Mouse (Mus musculus): ENCODE measurements around the gene Dntt. TPM values are rescaled to one million over a fixed set of nuclear protein-coding genes. Genes with fewer than 3 reads are reported as not detected.

Gene Dntt
- polyA plus RNA-seq, 1 experiment from 2014 or later, result not detected

DNA sequence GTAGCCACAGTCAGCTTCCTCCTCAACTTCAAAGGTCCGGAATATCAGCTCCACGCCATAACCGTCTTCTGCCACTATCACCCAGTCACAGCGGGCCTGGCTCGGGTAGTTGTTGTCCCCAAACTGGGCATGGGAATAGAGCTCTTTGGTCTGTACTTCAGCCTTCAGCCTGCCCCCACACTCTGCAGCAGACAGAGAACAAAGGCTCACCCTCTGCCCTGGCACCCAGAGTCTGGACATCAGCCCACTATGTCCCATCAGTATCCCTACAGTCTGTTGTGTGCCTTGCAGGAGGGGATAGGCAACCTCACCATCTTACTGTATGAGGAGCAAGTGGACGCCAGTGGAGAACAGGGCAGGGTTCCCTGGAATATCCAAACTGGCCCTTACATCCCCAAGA, 57.2 kb downstream of the Dntt start:
- Histone ChIP-seq H3K9ac (no peak overlapping the region), H3K9me3 (no peaks in the 10 kb centered on the region), H3K4me1 (peaks cover 16% of the 10 kb centered on the region), H3K4me3 (replicated peaks) (no peak overlapping the region), H3K4me2 (no peak overlapping the region), H3K27ac (no peak overlapping the region), H3K36me3 (replicated peaks) (no peaks in the 10 kb centered on the region), H3K27me3 (peaks cover 28% of the 10 kb centered on the region)
- WGBS, result 81% methylated on average over 6 of the region's 6 CpGs
- no peak for ATAC-seq (ENCODE audit: low FRiP score)

DNA sequence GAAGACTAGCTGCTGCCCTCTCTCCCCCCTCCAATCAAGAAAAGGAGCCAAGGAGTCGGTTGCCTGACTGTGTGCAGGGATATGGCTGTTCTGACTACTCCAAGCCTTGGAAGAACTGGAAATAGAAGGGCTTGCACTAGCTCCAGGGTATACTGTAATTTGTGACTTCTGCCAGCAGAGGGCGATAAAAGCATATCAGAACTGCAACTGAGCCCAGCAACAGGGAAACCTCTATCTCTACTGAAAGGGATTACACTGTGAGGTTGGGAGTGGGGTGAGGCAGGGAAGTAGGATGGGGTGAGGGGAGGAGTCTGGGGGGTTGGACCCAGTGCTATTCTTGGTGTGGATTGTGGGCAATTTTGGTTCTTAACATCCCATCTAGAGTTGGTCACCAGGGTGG, 57.6 kb downstream of the Dntt start:
- Histone ChIP-seq H3K4me1 (peaks cover 12% of the 10 kb centered on the region), H3K27me3 (peaks cover 28% of the 10 kb centered on the region), H3K27ac (no peak overlapping the region), H3K9ac (no peak overlapping the region), H3K4me3 (replicated peaks) (no peak overlapping the region), H3K36me3 (replicated peaks) (no peaks in the 10 kb centered on the region), H3K9me3 (no peaks in the 10 kb centered on the region), H3K4me2 (no peak overlapping the region)
- ATAC-seq (ENCODE audit: low FRiP score), result peak; percentile 82
- 0% methylated on average over 2 of the region's 2 CpGs for WGBS

DNA sequence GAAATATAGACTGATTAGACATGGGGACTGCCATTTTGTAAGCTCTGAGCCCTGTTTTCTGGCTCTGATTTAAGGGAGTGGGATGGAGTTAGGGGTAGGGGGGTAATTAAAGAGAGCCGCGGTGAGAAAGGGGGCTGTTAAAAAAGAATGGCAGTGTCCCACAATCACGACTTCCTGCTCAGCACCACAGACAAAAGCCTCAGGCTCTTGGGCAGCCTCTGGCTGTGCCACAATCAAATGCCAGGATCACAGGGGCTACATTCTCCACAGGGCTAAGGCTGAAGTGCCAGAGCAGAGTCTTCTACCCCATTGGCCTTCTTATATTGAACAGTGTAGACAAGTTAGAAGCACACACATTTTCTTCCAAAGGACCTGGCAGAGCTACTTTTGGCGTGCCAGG, 58.8 kb downstream of the Dntt start:
- no peak overlapping the region for H3K4me3 ChIP-seq (replicated peaks)
- peak overlapping the region; percentile 22; the same call in 1 of the 2 replicates for H3K4me2 ChIP-seq
- 38% methylated on average over 4 of the region's 4 CpGs for WGBS
- no peaks in the 10 kb centered on the region for H3K36me3 ChIP-seq (replicated peaks)
- H3K27ac ChIP-seq, result no peak overlapping the region
- no peaks in the 10 kb centered on the region for H3K9me3 ChIP-seq
- H3K4me1 ChIP-seq, result peaks cover 5% of the 10 kb centered on the region; the same call in 1 of the 2 replicates
- no peak overlapping the region for H3K9ac ChIP-seq
- peaks cover 28% of the 10 kb centered on the region for H3K27me3 ChIP-seq
- no peak for ATAC-seq (ENCODE audit: low FRiP score)

DNA sequence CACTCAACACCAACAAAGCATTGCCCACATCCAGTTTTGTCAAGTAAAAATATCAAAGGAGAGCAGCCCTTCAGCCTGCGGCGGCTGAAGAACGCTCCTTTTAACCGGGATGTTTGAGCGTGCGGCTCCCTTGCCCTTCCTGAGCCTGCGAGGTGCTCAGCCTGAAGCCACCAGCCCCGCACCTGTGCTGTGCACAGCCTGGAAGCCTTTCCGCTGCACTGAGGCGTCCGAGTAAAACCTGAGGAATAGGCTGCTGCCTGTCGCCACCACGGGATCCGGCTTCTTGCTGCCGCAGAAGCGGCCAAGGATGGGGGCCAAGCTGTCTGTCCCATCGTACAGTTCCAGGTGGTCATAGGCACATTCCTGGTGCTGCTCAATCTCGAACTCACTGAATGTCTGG, 59.4 kb downstream of the Dntt start:
- 43% methylated on average over 18 of the region's 18 CpGs for WGBS
- Histone ChIP-seq H3K4me1 (peaks cover 5% of the 10 kb centered on the region; the same call in 1 of the 2 replicates), H3K27me3 (peaks cover 28% of the 10 kb centered on the region), H3K27ac (no peak overlapping the region), H3K36me3 (replicated peaks) (no peaks in the 10 kb centered on the region), H3K9me3 (no peaks in the 10 kb centered on the region), H3K4me3 (replicated peaks) (no peak overlapping the region), H3K4me2 (peak overlapping the region; percentile 22), H3K9ac (no peak overlapping the region)
- no peak for ATAC-seq (ENCODE audit: low FRiP score)

DNA sequence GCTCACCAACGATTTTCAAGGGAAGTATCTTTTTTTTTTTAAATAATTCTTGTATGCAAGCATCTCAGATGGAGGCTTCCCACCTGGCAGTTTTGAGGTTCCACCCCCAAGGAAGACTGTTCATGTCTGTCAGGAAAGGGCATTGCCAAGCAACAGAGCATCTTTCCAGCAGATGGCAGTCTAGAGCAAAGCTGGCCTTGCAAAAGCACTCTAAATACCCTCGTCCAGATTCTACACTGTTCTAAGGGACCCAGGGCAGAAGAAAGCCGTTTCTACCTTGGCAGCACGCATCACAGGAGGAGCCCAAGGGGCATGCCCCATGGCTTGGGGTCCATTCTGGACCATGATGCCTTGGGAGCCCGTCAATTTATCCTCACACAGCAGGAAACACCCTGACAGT, 60.8 kb downstream of the Dntt start:
- H3K9ac ChIP-seq, result no peak overlapping the region
- peaks cover 28% of the 10 kb centered on the region for H3K27me3 ChIP-seq
- WGBS, result 7% methylated on average over 5 of the region's 5 CpGs

DNA sequence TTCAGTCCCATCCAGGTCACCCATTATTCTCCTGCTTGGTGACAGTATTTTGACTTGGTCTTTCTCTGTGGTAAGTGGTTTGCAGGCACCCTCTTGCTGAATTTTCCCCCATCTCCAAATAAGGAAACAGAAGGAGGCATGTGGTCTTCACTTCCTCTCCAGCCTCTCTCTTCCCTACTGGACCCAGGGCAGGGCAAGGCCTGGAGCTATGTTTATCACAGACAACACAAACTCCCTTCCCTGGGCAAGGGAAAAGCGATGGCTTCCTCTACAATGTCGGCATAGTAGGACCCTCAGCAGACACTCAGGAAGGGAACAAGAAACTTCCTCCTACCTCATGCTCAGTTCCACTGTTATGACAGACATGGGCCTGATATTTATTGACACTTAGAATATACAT, 62.8 kb downstream of the Dntt start:
- Histone ChIP-seq H3K4me3 (replicated peaks) (no peak overlapping the region), H3K4me2 (no peak overlapping the region), H3K27me3 (peaks cover 23% of the 10 kb centered on the region), H3K36me3 (replicated peaks) (no peaks in the 10 kb centered on the region), H3K9me3 (no peaks in the 10 kb centered on the region), H3K4me1 (peaks cover 5% of the 10 kb centered on the region), H3K27ac (no peak overlapping the region), H3K9ac (no peak overlapping the region)
- WGBS, result 88% methylated on average over 2 of the region's 2 CpGs
- ATAC-seq (ENCODE audit: low FRiP score), result no peak

More for the DNA sequence above, 60.8 kb downstream of the Dntt start:
- H3K36me3 ChIP-seq (replicated peaks), result no peaks in the 10 kb centered on the region
- H3K4me2 ChIP-seq, result no peak overlapping the region
- ATAC-seq (ENCODE audit: low FRiP score), result peak; percentile 9; the same call in 1 of the 2 replicates
- H3K9me3 ChIP-seq, result no peaks in the 10 kb centered on the region
- H3K27ac ChIP-seq, result no peak overlapping the region
- no peak overlapping the region for H3K4me3 ChIP-seq (replicated peaks)
- peaks cover 5% of the 10 kb centered on the region; the same call in 1 of the 2 replicates for H3K4me1 ChIP-seq

DNA sequence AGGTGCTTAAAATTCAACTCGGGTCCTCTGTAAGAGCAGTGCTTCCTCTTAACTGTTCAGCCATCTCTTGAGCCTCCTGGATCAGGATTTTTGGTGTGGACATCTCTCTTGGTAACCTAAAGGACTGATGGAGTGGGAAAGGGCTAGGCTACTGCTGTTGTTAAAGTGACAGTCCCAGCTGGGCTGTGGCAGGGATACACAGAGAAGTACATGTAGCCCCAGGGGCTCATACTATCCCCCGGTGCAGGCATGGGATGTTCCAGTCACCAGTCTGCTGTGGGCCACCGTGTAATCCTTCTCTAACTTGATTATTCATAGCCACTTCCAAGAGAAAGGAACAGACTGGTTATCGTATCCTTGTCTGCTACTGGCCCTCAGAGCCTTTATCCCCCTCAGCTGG, 68.0 kb downstream of the Dntt start:
- no peak overlapping the region for H3K4me2 ChIP-seq
- H3K4me3 ChIP-seq (replicated peaks), result no peak overlapping the region
- H3K9ac ChIP-seq, result no peak overlapping the region
- H3K27me3 ChIP-seq, result peaks cover 11% of the 10 kb centered on the region; the same call in 1 of the 2 replicates
- H3K27ac ChIP-seq, result no peak overlapping the region
- ATAC-seq (ENCODE audit: low FRiP score), result no peak
- H3K36me3 ChIP-seq (replicated peaks), result no peaks in the 10 kb centered on the region
- H3K9me3 ChIP-seq, result no peaks in the 10 kb centered on the region
- peaks cover 7% of the 10 kb centered on the region; the same call in 1 of the 2 replicates for H3K4me1 ChIP-seq
- 65% methylated on average over 4 of the region's 4 CpGs for WGBS

DNA sequence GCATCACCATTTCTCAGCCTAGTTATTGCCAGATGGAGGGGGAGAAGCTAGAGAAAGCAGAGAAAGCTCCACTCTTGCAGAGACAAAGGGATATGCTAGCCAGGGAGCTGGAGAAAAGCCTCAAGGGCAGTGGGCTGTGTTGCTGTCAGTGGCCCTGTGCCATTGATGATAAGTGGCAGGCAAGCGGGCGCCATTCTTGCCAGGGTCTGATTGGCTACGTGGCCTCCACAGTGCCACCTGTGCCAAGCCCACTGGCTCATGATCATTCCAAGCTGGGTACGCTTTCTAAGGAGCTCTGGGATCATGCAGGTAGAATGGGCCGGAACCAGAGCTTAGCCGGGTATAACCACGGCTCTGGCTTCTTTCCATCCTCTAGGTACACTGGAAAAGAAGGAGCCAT, 71.8 kb downstream of the Dntt start:
- Histone ChIP-seq H3K27ac (no peak overlapping the region), H3K4me1 (peaks cover 7% of the 10 kb centered on the region; the same call in 1 of the 2 replicates), H3K4me3 (replicated peaks) (no peak overlapping the region), H3K27me3 (peaks cover 25% of the 10 kb centered on the region), H3K4me2 (no peak overlapping the region), H3K9me3 (no peaks in the 10 kb centered on the region), H3K36me3 (replicated peaks) (no peaks in the 10 kb centered on the region), H3K9ac (no peak overlapping the region)
- no peak for ATAC-seq (ENCODE audit: low FRiP score)
- 93% methylated on average over 7 of the region's 7 CpGs for WGBS

DNA sequence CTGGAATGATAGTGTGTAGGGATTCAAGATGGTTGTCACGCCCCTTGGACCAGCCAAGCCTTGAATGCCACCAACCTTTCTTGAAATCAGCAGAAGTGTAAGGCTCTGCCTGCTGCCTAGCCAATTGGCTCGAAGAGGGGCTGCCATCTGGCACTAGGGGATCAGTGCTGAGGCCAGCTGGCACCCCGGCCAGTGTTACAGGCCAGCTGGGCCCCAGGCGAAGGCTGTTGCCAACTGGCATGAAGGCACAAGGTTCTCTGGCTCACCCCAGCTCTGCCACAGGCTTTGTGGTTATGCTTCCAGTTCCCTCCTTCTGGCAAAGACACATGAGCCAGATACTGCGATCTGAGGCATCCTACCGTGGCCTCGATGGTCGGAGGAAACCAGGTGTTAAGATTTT, 72.3 kb downstream of the Dntt start:
- H3K4me1 ChIP-seq, result peaks cover 7% of the 10 kb centered on the region; the same call in 1 of the 2 replicates
- H3K4me2 ChIP-seq, result no peak overlapping the region
- no peak overlapping the region for H3K9ac ChIP-seq
- no peak overlapping the region for H3K4me3 ChIP-seq (replicated peaks)
- H3K27ac ChIP-seq, result no peak overlapping the region
- no peaks in the 10 kb centered on the region for H3K9me3 ChIP-seq
- 85% methylated on average over 8 of the region's 8 CpGs for WGBS
- H3K27me3 ChIP-seq, result peaks cover 31% of the 10 kb centered on the region
- H3K36me3 ChIP-seq (replicated peaks), result no peaks in the 10 kb centered on the region
- no peak for ATAC-seq (ENCODE audit: low FRiP score)

DNA sequence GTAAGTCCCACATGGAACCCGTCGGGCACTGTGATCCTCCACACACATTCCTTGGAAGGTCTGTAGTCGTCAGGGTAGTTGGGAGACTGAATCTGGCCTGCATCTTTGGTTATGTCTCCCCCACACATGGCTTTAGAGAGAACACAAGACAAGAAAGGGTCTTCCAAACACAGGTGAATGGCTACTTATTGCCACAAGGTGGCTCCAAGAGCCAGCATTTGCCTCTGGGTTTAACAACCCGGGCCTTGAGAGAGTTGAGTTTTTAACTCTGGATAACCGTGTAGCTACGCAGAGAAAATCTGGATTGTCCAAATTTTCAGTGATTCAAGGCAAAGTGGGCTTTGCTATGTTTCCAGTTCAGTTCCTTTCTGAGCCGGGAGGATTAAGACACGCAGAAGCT, 75.8 kb downstream of the Dntt start:
- H3K9ac ChIP-seq, result no peak overlapping the region
- H3K27me3 ChIP-seq, result peaks cover 45% of the 10 kb centered on the region
- H3K4me3 ChIP-seq (replicated peaks), result no peak overlapping the region
- no peak overlapping the region for H3K27ac ChIP-seq
- H3K9me3 ChIP-seq, result no peaks in the 10 kb centered on the region
- H3K36me3 ChIP-seq (replicated peaks), result no peaks in the 10 kb centered on the region
- peaks cover 13% of the 10 kb centered on the region for H3K4me1 ChIP-seq
- WGBS, result 40% methylated on average over 8 of the region's 8 CpGs
- peak; percentile 30; the same call in 1 of the 2 replicates for ATAC-seq (ENCODE audit: low FRiP score)
- no peak overlapping the region for H3K4me2 ChIP-seq

DNA sequence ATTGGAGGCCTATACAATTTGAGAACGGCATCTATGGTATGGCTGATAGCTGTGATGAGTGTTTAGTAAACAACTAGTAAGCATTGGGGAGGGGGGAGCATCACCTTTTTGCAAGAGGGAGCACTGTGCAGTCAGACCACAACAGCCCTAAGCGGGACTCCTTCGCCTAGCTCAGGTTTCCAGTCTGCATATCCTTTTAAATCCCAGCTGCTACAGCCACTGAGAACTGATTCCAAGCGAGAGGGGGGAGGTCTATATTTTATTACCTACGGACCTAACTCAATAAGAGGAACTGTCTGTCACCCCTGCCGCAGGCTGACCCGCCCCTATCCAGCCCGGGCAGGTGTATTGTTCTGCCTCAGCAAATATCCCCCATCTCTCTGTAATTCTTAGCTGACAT, 78.5 kb downstream of the Dntt start:
- H3K4me3 ChIP-seq (replicated peaks), result no peak overlapping the region
- no peak overlapping the region for H3K9ac ChIP-seq
- no peak for ATAC-seq (ENCODE audit: low FRiP score)
- peaks cover 55% of the 10 kb centered on the region for H3K27me3 ChIP-seq
- WGBS, result 68% methylated on average over 8 of the region's 8 CpGs
- H3K36me3 ChIP-seq (replicated peaks), result no peaks in the 10 kb centered on the region
- H3K27ac ChIP-seq, result no peak overlapping the region
- no peaks in the 10 kb centered on the region for H3K9me3 ChIP-seq
- no peak overlapping the region for H3K4me2 ChIP-seq
- H3K4me1 ChIP-seq, result peaks cover 20% of the 10 kb centered on the region

DNA sequence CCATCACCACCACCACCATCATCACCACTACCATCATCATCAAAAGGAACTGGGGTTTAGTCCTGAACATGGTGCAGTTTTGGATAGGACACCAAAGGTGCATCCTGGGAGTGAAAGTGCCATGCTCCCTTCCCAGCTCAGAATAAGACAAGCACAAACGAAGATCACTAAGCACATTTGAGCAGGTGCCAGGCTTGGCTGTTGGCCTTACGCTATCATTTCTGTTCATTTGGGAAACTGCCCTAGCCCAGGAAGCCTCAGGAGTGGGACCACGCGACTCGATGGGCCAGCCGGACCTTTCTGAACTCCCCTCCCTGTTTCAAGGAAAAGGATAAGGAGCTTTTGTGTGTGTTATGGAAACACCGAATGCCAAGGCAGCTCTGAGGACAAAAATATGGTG, 79.6 kb downstream of the Dntt start:
- ATAC-seq (ENCODE audit: low FRiP score), result no peak
- 87% methylated on average over 7 of the region's 7 CpGs for WGBS
- Histone ChIP-seq H3K36me3 (replicated peaks) (no peaks in the 10 kb centered on the region), H3K4me1 (peaks cover 27% of the 10 kb centered on the region), H3K27me3 (peaks cover 61% of the 10 kb centered on the region), H3K9me3 (no peaks in the 10 kb centered on the region), H3K9ac (no peak overlapping the region), H3K4me3 (replicated peaks) (no peak overlapping the region), H3K4me2 (0 out of 2 replicates have a peak overlapping the region, but pooled peaks have one; percentile 15), H3K27ac (no peak overlapping the region)

Data from forebrain, embryonic 12.5 days (tissue).